Mouse (Mus musculus) induced T-regulatory cell, adult 2 months (primary cell): Measurements from ENCODE around the gene Tgfb2.

ENCODE experiments used
- DNase-seq: peaks from one replicate; pipeline ENCODE4 v3.0.0-alpha.2; 2012; ENCODE audit warnings: low read depth

Tgfb2 gene

DNA sequence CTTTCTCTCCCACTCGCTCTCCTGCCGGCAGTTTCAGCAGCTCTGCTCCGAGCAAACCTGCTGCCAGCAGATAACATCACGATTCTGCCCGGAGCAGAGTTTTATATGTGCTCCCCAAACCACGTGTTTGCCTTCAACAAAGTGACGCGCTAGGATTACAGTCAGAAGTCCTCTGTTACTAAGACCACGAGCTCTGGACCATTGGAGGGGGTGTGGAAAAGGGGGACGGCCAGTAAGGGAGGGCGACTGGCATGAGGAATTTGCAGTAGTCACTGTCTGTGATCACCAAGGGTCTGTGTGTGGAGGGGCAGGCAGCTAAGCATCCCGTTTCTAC is at the start of gene Tgfb2:
Tgfb2 (minus strand) TSS at position 75 of the 334 bp plus-strand sequence.
- no peak for DNase-seq

DNA sequence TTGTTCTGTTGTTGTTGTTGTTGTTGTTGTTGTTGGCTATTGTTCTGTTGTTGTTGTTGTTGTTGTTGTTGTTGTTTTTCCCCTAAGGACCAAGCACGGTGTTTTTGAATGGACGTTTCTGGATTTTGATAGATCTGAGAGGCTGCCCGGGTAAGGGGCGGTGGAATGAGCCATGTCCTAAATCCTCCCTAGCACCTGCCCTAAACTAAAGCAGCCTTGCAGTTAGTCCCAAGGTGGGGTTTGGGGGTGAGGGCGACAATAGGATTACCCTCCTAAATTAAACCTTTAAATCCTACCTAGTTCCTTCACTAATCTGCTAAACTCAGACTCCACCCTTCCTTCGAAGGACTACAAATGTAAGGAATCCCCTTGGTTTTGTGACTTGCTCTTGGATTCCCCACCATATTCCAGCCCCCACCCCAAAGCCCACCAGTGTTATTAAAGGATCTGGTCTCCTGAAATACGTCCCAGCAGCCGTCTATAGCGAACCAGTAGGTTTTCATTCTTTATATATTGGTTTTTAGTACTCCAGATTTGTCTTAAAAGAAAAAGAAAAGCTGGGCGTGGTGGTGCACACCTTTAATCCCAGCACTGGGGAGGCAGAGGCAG is 44.0 kb upstream of the Tgfb2 start:
- DNase-seq, result no peak

DNA sequence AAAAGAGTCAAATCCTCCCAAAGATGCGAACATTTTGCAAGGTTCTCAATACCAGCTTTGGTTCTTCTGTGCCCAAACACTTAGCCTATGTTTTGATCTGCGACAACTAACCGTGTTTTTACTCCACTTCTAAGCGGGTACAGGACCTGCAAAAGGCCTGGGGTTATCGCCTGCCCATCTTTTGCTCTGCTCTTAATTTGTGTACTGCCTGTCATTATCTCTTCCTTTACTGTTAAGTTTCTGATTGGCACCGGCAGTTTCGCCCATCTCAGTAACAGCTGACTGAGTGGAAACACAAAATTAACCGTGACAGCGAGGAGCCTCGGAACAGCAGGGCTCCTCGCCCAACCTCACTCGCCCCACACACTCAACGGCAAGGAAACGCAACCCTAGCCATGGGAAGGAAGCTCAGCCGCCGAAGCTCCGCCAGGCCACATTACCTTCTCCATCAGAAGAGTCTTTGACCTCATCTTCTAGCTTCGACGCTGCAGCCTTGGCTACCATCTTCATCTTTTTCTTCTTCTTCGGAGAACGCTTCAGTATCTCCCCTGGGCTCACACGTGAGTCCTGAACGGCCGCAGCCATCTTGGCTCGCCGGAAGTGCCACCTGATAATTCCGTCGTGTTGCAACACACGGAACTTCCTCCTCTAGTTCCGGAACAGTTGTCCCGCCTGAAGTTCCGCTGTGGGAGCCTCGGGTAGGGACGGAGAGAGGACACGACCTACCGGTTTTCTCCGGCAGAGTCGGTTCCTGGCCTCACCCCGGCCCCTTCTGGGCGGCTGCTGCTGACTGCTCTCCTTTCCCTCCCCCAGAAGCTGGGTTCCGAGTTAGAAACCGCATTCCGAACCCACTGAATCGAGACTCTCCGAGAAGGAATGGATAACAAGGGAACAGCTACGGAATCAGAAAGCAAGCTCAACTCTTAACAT is 43.2 kb upstream of the Tgfb2 start, which contains the start of gene Rrp15:
Rrp15 (minus strand) TSS at position 635 of the 930 bp plus-strand sequence.
- DNase-seq, result peak; percentile 95

DNA sequence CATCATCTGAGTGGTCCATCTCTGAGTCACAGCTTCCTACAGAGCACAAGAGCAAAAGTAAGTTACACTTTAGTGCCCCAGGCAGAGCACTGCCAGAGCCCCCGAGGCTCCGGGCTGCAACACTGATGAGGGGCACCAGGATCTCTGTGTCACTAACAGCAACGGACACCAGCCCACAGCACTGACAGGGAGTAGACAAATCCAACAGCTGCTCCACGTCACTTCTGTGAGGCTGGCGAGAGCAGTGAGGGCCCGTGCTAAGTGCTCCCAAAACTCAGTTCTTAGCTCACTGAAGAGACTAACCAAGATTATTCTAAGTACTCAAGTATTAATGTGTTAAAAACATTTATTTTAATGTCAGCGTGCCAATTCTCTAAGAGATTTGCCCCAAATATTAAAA is 34.0 kb upstream of the Tgfb2 start:
- DNase-seq, result no peak

DNA sequence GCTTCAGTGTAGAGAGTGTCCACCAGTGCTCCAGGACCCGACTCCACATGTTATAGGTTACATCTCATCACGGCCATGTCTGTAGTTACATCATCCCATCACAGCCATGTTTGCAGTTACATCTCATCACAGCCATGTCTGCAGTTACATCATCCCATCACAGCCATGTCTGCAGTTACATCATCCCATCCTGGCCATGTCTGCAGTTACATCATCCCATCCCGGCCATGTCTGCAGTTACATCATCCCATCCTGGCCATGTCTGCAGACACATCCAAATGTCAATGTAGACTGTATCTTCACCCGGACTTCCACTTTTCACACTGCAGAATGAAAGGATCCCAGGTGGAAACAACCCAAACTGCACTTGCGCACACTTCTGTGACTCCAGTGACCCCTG is 29.7 kb upstream of the Tgfb2 start:
- no peak for DNase-seq

DNA sequence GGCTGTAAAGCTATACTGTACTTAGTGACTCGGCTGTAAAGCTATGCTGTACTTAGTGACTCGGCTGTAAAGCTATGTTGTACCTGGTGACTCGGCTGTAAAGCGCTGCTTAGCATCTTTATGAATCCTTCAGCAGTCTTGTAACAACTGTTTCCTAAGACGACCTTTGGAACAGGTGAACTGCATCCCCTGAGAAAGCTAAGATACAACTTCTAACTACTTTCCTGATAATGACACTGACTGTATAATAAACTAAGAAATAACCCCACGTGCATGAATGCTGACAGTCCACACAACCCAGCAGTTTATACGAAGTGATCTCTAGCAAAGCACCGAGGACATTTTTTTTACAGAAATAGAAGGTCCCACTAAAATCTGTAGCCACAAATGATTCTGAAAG is 27.3 kb upstream of the Tgfb2 start:
- DNase-seq, result no peak

DNA sequence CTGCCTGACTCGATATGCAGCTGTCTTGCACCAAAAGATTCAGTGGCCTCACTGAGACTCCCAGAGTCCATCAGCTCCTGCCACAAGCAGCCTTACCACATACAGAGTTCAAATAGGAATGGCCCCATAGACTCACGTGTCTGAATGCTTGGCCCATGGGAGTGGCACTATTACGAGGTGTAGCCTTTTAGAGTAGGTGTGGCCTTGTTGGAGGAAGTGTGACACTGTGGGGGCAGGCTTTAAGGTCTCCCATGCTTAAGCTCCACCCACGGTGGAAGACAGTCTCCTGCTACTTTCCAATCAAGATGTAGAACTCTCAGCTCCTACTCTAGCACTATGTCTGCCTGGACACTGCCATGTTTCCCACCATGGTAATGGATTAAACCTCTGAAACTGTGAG is 23.0 kb upstream of the Tgfb2 start:
- no peak for DNase-seq

DNA sequence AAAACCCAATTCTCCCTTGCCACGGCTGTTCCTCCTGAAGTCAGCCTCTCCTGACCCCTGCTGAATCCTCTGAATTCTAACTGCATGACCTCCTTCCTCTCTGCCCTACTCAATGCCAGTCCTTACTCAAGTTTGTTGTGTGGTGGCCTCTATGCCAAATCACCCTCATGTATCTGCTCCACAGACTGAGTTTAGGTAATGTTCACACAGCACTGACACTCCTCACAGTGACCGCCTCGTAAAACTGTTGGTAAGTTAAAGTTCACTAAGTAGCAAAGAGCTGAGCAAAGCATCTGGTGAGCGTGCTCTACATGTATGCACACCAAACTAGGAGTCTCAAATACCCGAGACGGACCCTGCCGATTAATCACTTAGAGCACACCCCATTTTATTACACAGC is 20.3 kb upstream of the Tgfb2 start:
- no peak for DNase-seq

DNA sequence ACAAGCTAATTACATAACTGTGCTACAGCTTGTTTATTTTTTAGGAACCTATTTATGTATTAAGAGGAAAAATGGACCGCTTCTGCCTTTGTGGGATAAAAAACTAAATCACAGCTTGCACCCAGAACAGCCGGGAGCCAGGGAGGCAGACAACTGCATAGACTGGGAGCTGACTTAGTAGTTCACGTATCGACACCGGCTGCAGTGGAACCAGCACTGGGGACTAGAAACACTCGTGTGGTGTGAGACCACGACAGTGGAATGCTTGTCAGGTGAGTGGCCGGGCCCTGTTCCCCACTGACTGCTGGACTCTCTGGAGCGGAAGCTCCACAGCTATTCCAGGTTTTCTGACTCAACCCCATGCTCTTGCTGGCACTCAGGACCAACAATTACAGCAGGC is 16.5 kb upstream of the Tgfb2 start:
- DNase-seq, result no peak

DNA sequence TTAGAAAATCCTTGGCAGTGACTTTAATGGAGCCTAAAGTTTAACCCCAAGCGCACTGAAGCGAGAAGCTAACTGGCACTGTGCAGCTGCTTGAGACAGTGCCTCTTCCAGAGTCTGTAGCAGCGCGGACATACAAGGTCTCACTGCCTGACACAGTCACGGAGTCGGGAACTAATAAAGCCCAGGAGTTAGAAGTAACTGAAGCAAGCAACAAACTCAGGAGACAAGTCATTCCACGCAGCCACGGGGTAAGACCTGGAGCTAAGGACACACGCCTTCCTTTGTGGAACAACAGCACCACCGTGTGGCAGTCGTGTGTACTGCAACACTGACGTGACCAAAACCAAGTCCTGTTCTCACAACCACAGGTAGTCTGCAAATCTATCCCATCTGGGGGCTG is 16.1 kb upstream of the Tgfb2 start:
- DNase-seq, result peak; percentile 84

DNA sequence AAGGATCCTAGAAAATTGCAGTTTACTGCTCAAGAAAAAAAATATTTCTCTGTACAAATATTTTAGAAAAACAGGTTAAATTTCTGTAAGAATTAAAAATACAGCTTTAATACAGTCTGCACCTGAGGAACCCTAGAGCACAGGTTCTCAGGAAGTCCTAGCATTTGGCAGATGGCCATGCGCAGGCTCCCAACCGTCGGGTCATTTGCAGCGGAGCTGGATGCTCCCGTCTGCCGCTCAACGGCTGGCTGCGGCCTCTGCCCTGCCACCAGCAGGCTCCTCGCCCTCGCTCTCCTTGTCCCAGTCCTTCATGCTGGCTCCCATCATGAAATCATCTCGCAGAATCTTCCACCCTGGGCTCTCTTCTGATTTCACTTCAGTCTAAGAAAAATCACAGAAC is 15.4 kb upstream of the Tgfb2 start:
- DNase-seq, result no peak

DNA sequence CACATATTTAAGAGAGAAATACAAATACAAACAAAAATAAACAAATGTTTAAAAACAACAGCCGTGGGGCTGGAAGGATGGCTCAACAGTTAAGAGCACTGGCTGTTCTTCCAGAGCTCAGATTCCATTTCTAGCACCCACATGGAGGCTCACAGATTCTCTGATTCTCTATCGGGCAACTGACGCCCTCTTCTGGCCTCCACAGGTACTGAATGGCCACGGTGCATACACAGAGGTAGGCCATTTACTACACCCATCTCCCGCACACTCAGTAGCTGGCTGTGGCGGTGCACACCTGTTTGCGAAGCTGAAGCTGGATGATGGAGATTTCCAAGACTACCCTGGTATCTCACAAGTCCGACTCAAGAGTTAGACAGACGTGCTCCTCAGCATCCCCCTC is 13.9 kb upstream of the Tgfb2 start:
- DNase-seq, result no peak

DNA sequence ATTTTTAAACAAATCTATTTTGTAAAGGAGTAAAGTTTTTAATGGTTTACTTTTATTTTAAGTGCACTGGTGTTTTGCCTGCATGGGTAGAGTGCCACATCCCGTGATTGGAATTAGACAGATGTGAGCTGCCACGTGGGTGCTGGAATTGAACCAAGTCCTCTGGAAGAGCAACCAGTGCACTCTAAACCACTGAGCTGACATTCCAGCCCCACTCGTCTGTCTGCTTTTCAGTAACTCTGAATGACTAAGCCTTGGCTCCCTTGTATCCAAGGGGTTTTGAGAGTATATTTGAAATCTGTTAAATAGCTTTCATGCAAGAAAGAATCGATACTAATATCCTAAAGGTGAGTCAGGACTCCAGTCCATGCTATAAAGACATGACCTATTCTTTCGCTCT is 13.1 kb upstream of the Tgfb2 start:
- no peak for DNase-seq

DNA sequence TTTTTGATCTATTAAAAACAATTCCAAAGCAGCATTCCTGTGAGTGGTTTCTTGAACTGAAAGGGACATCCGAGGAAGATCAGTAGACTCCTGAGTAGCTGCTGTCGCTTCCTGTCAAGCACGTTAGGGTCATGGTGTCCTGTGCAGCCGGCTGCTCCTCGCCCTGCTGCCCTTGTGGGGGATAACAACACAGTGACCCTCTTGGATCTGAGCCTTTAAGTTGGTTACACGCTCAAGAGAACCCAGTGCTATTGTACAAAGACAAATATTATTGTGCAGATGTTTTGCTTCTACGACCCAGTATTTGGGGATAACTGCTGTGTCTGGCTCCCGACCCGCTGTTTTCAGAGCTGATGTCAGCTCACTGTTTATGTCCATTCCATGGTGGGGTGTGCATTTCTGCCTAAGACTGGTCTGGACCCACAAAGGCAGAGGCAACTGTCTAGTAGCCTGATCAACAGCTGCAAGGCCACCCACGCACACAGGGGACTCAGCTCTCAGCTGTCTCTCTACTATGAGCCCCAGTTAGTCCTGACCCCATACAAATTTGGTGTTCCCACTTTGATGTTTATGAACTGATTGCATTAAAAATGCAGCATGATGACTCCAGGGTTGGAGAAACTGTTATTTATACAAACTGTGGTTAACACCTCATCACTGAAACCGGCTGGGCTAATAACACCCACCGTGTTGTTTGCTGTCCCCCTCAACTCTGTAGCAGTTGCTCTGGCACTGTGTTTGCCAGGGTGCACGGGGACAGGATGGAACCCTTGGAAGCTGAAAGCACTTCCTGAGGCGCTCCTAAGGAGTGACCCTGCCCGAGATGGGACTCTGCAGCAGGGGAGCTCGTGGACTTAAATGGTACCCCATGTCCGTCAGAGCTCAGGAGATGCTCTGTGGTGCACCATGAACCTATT is 9.4 kb upstream of the Tgfb2 start:
- no peak for DNase-seq

DNA sequence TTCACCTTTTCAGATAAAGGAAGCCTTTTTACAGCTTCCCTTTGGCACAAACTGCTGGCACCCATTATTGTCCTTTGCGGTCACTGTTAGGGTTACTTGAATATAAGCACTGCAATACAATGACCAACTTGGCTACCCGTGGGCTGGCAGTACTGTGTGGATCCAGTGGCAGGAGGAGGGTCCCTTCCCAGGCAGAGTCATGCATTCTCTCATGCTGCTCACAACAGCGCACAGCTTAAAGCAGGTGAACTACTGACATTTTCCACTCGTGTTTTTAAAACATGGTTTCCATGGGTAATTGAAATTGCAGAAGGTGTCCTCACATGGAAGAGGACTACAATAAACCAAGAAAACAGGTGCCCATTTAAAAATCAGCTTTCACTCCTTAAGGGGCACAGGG is 8.4 kb upstream of the Tgfb2 start:
- no peak for DNase-seq

DNA sequence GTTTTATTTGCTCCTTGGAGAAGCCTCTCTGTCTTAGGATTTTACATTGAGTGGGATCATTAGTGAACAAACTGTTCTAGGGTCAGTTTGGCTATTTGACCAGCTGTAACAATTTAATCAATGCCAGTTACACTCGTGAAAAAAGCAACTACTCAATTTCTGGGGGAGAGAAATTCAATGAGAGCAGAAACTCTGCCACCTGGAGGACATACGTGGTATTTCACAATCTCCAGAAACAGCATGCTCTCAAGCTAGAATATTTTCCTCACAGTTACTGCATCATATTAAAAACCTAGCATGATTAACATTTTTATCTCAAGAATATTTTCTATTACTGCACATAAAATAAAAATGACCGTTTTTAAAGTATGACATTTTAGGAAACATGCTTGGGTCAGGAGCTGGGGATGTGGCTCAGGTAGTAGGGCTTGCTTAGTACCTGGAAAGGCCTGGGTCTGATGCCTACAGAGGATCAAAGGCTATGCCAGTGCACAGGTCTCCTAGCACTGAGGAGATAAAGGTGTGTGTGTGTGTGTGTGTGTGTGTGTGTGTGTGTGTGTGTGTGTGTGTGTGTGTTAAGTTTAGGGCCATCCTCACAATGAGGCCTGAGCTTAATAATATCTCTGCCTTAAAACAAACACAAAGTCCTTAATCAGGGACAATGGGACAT is 7.1 kb upstream of the Tgfb2 start:
- peak; percentile 46 for DNase-seq

DNA sequence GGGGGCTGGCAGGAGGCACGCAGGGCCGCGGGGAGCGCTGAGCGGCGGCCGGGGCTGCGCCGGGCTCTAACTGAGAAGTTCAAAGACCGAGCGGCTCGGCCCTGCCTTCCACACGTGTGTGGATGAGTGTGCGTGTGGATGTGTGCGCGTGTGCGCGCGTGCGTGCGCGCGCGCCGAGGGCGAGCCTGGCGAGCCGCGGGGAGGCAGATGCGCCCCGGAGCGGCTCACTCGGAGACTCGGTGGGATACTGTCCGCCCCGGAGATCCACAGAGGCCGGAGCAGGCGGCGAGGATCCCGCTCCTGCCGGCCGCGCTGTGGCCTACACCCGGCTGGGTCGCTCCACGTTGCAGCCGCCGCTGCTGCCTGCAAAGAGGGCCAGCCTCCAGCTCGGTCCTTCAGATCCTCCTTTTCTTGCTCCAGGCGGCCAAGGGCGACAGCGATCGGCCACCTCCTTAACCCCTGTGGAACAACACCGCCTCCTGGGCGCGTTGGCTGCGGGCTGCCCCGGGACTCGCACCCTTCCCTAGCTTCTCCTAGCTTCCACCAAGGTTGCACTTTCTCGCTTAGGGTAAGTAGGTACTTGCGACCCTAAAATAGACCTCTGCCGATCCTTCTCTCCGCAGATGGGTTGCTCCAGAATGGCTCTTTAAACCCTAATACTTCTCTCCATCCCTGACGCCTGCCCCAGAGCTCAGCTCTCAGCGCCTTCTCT is 430 bp downstream of the Tgfb2 start:
- DNase-seq, result peak; percentile 25

DNA sequence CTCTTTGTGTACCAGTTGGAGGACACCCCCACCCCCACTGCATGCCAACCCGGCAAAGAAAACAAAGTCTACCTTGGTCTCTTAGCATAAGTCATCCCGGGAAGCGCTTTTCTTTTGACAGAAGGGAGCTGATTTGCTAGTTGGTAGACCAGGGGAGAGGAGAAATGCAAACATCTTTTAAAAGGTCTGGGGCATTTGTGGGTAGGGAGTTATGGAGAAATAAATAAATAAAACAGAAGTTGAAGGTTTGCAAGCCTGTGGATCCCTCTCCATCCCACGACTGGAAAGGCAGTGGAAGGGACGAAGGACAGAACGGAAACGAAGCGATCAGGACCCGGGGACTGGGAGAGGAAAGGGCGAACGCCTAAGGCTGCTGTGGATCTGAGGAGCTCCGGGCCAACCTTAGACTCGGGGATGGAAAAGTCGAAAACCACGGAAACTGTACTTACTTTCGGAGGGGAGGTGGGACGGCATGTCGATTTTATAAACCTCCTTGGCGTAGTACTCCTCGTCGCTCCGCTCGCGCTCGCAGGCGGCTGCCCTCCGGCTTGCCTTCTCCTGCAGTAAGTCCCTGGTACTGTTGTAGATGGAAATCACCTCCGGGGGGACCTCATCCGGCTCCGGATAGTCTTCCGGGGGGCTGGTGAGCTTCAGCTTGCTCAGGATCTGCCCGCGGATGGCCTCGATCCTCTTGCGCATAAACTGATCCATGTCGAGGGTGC is 1.6 kb downstream of the Tgfb2 start:
- no peak for DNase-seq

DNA sequence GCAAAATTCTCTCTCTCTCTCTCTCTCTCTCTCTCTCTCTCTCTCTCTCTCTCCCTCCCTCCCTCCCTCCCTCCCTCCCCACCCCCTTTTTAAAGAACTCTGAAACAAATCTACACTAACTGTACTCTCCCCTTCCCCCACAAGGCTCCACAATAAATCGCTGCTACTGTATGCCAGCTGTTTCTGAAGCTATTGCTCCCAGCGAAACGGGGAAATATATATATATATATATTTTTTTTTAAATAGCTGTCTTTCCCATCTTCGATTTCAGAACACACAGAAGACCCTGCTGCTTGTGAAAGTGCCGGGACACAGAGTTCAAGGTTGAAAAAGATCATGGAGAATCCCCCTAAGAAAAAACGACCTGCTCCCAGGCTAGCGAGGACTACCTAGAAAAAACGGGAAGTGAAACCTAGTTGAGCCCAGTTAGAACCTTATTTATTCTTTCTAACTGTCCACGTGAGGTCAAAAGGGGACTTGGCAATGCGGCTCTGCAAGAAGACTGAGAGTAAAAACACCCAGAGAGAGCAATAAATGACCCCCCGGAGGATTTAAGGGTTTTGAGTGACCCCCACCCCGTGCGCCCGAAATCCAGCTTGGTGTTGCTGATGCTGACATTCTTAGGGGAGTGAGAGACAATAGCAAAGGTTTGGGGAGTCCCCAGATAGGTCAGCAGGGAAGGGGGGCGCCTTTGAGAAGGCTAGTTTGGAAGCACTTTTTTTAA is 2.4 kb downstream of the Tgfb2 start:
- DNase-seq, result no peak
